Mouse (Mus musculus): ENCODE results near the gene Grwd1. TPM values are rescaled to one million over a fixed set of nuclear protein-coding genes. Genes with fewer than 3 reads are reported as not detected.

Grwd1 gene
- total RNA-seq, 1 experiment from 2014 or later, result 22.3 TPM

GRCm38 (mm10) chr7:45842950-45843744 is 12.4 kb upstream of the Grwd1 start:
- DNase-seq, result no peak

- no peak for DNase-seq
Observed at GRCm38 (mm10) chr7:45833924-45834323, 3.2 kb upstream of the Grwd1 start.

DNA sequence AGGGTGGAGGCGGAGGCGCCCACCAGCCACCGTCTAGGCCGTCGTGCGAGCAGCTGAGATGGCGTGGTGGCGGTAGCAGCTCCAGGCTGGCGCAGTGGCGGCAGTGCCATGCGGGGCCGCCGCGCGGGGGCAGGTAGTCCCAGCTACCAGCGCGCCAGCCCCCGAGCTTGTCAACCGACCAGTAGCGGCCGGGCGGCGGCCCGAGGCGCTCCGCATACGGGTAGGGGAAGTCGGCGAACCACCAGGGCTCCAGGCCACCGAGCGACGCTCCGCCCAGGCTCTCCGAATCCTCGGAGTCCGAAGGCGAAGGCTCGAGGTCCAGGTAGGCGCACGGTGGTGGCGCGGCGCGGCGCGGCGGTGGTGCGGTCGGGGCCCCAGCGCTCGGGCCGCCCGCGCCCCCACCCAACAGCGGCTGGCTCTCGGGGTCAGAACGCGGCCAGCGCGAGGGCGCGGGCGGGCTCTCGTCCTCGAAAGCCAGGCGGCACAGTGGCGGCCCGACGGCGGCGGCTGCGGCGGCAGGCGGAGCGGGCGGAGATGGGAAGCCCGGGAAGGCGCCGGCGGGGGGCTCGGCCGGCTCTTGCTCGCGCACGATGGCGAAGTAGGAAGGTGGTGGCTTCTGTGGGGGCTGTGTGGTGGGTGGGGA is 2.5 kb upstream of the Grwd1 start:
- no peak for DNase-seq

DNA sequence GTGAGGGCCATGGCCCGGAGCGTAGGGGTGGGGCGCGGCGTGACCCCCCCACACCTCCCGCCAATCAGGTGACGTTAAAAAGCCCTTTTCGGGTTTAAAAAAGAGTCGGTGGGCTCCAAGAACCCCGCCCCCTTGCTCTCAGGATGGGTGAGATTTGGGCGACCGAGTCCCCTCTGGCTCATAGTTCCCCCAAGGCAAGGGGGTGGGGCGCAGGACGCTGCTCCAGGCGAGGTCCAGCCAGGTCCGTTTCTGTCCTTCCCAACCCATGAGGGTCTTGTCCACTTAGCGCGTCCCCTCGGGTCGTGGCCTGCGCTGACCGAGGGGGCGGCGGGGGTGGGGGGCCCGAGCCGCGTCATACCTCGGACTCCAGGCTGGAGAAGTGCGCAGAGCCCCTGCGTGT is 1.7 kb upstream of the Grwd1 start:
- no peak for DNase-seq

GRCm38 (mm10) chr7:45831128-45831525 is 383 bp upstream of the Grwd1 start:
- no peak for DNase-seq

GRCm38 (mm10) chr7:45826631-45827030 is 4.1 kb downstream of the Grwd1 start:
- no peak for DNase-seq

DNA sequence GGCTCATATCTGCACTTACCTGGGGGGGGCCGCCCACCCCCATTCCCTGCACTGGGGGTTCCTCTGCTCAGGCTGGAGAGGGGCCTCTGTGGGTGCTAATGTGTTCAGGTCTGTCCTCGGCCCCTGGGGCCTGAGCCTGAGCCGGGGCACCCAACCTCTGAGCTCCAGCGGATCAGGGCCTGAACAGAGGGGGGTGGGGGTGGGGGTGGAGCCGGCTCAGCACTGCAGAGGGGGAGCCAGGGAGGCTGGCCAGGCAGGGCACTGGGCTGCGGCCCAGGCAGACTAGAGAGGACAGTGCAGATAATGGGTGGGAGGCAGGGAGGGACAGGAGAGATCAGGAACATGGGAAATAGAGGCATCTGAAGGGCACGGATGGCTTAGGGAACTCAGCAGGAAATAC is 6.1 kb downstream of the Grwd1 start, which contains the start of gene Kcnj14:
Gene Kcnj14, minus strand, starts transcription at position 185 of the 400 bp plus-strand sequence.
- no peak for DNase-seq

GRCm38 (mm10) chr7:45820913-45821312 is 9.8 kb downstream of the Grwd1 start:
- no peak for DNase-seq

GRCm38 (mm10) chr7:45819843-45820242 is 10.9 kb downstream of the Grwd1 start:
- DNase-seq, result no peak

GRCm38 (mm10) chr7:45815984-45816351 is 14.8 kb downstream of the Grwd1 start:
- no peak for DNase-seq

DNA sequence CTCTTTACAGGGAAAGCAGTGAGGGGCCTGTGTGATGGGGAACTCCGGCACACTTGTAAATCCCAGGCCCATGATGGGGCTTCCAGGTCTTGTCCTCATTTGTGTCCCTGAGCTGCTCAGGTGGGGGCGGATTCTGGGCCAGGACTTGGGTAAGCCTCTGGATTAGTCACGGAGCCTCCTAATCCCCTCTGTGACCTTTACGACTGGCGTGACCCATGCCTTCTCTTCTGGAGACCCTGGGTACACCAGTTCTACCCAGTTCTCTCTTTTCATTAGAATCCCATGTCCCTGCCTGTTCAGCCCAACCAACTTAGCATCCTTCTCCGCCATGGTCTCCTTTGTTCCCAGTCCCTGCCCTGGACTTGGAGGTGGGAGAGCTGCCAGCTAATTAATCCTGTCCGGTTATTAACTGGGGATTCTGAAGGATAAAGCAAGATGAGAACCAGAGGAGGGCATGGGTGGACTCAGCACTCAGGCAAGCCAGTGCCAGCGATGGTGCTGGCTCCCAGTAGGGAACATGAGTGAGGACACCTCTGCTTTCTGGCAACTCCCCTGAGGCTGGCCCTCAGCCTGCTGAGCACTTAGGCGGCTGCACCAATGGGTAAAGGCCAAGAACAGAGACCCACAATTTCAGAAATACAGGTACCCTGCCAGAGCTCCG is 15.3 kb downstream of the Grwd1 start:
- DNase-seq, result no peak

DNA sequence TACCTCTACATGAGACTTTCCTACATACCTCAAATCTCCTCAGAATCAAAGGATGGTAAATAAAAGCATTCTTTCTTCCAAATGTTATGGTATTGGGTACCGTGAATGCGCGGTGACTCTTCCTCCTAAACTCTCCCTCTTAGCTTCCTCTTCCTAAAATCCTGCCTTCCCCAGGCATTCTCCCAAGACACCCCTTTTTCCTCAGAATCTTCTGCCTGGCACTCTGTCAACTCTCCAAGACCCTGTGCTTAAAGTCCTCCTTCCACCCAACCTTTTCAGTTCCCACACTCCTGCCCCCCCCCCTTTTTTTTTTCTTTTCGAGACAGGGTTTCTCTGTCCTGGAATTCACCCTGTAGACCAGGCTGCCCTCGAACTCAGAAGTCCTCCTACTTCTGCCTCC is 15.9 kb downstream of the Grwd1 start:
- DNase-seq, result no peak

- DNase-seq, result peak; percentile 98
Observed at GRCm38 (mm10) chr7:45813787-45814779, 16.7 kb downstream of the Grwd1 start, which contains the start of gene Cyth2. Gene Cyth2, minus strand, starts transcription at chr7:45814581.

- no peak for DNase-seq
Observed at GRCm38 (mm10) chr7:45812921-45813320, 17.8 kb downstream of the Grwd1 start.

GRCm38 (mm10) chr7:45809276-45810075 is 21.3 kb downstream of the Grwd1 start:
- DNase-seq, result no peak

- no peak for DNase-seq
Observed at GRCm38 (mm10) chr7:45808471-45808870, 22.3 kb downstream of the Grwd1 start.

GRCm38 (mm10) chr7:45805941-45806340 is 24.8 kb downstream of the Grwd1 start:
- DNase-seq, result no peak

DNA sequence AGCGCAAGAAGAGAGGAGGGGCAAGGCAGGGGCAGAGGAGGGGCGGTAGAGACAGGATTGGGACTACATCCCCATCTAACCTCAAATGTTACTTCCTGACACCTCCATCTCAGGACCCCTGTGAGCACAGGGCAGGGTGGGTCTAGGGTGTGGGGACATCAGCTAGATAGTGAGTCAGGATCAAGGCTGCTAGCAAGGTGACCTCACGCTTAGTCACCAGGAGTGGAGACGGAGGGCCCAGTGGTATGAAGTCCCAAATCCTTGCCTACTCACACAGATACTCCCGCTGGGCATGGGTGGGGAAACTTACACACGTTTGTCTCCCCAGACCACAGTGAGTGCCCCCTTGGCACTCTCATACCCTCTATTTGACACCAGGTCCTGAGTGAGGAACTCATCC is 28.2 kb downstream of the Grwd1 start:
- peak; percentile 64 for DNase-seq

GRCm38 (mm10) chr7:45801348-45801747 is 29.4 kb downstream of the Grwd1 start:
- DNase-seq, result peak; percentile 93

DNA sequence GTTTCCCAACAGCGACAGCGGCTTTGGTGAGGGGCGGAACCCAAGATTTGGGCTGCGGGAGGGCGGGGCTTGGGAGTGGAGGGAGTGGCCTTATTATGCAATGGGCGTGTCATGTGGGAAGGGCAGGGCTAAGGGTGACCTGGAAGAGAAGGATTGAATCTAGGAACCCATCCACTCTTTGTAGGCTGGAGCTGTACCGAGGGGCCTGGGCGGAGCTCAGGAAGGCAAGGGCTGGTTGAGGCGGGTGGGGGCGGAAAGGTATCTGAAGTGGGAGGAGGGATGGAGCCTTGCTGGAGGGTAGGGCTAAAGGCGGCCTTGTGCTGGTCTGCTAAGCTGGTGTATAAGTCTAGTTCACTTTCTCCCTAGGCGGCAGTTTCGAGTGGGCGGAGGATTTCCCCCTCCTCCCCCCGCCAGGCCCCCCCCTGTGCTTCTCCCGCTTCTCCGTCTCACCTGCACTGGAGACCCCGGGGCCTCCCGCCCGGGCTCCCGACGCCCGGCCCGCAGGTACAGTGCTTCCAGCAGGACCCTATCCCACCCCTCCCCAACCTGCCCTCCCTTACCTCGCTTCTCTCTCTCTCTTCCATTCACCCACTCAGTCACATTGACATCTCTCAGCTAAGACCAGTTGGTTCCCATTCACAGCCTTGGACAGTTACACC is 30.1 kb downstream of the Grwd1 start:
- DNase-seq, result peak; percentile 55

DNA sequence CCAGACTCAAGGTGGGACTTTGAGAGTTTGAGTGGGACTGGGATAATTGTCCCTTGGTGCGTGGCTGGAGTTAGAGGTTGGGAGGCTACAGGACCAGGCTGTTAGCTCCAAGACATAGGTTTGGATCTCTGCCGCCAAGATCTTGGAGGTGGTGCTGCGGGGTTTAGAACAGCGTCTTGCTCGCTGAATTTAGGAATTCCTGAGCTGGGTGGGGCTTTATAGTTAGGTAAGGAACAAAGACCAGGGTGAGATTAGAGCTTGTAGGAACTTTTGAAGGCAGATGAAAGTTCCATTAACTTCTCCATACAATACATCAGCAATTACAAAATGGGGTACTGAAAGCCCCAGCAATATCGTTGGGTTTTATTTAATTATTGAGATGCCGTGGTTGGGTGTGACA is 30.7 kb downstream of the Grwd1 start:
- no peak for DNase-seq
